Mouse (Mus musculus): ENCODE results near the gene Gm340. TPM values are rescaled to one million over a fixed set of nuclear protein-coding genes. Genes with fewer than 3 reads are reported as not detected.

Gene Gm340
- polyA plus RNA-seq, 1 experiment = 0.09 TPM

DNA sequence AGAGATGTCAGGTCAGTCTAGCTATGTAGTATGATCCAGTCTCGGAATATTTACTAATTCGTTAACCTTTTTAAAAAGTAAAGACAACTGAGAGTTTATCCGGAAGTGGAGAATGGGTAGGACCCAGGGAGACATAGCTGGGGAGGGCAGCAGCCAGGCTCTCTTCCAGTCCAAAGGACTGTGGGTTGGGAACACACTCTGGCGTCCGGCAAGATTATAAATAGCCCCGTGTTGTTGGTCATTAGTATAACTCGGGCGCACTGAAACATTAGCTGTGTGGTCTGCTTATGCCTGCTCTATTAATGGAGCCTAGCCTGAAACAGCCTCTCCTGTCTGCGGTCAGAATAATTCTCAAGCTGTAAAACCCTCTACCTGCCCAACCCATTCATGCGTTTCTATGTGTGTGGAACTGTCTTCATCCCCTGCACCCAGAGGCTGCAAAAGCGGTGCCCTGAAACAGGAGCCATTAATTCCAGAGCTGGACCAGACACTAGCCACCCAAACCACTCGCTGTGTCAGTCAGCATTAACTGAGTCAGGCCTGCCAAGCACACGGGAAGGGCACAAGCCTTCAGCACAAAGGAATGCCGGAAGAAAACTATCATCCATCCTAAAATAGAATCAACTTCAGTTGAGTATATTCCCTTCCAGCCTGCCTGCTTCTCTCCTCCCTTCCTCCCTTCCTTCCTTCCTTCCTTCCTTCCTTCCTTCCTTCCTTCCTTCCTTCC lies 38.4 kb downstream of the Gm340 start:
- Histone ChIP-seq H3K9me3 (ENCODE audit: control insufficient read depth, low read length) (no peaks in the 10 kb centered on the region), H3K4me3 (replicated peaks) (no peak overlapping the region), H3K27me3 (ENCODE audit: control insufficient read depth) (no peaks in the 10 kb centered on the region), H3K4me1 (ENCODE audit: control insufficient read depth) (no peaks in the 10 kb centered on the region), H3K36me3 (ENCODE audit: control insufficient read depth) (no peaks in the 10 kb centered on the region)
- TF ChIP-seq TAL1 (IDR thresholded peaks at IDR 0.05; ENCODE audit: low read length) (no peak), GATA1 (IDR thresholded peaks at IDR 0.05; ENCODE audit: low read length) (no peak)

DNA sequence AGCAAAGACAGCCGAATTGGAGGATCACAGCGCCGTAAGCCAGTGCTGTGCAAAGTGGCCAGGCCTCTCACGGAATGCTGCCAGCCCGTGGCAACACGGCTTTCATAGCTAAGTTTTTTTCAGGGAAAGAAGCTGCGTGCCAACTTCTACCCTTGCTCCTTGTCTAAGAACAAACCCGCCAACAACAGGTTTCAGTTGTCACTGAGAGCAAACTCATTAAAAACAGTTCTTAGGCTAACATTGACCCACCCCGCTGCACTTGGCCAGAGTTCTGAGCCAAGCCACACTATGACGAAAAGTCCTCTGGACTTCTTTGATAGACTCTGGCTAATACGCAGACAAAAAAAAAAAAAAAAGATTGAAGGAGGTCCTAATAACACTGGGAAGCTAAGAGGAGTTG lies 46.8 kb downstream of the Gm340 start:
- Histone ChIP-seq H3K4me1 (ENCODE audit: control insufficient read depth) (no peaks in the 10 kb centered on the region; the same call in 1 of the 2 replicates), H3K9me3 (ENCODE audit: control insufficient read depth, low read length) (no peaks in the 10 kb centered on the region), H3K4me3 (replicated peaks) (no peak overlapping the region), H3K36me3 (ENCODE audit: control insufficient read depth) (no peaks in the 10 kb centered on the region), H3K27me3 (ENCODE audit: control insufficient read depth) (no peaks in the 10 kb centered on the region)
- TF ChIP-seq TAL1 (IDR thresholded peaks at IDR 0.05; ENCODE audit: low read length) (no peak), GATA1 (IDR thresholded peaks at IDR 0.05; ENCODE audit: low read length) (no peak)

DNA sequence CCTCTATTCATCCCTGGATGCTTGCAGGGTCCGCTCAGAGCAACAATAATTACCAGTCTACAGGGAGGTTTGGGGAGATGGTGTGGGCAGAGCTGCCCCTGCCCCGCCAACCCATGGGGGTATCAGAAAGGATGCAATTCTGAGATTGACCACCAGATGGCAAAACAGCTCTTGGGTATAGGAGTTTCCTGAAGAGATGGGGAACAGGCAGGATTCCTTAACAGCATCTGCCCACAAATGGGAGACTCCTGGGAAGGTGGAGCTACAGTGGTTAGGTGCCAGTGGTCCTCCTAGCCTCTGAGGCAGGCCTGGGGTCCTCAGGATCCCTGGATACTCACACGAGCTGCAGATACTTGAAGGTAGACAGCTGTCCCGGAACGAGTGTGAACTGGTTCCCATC lies 47.4 kb downstream of the Gm340 start:
- TF ChIP-seq GATA1 (IDR thresholded peaks at IDR 0.05; ENCODE audit: low read length) (no peak), TAL1 (IDR thresholded peaks at IDR 0.05; ENCODE audit: low read length) (no peak)
- no peaks in the 10 kb centered on the region for H3K36me3 ChIP-seq (ENCODE audit: control insufficient read depth)
- no peaks in the 10 kb centered on the region; the same call in 1 of the 2 replicates for H3K4me1 ChIP-seq (ENCODE audit: control insufficient read depth)
- H3K9me3 ChIP-seq (ENCODE audit: control insufficient read depth, low read length) = no peaks in the 10 kb centered on the region
- no peaks in the 10 kb centered on the region for H3K27me3 ChIP-seq (ENCODE audit: control insufficient read depth)
- H3K4me3 ChIP-seq (replicated peaks) = no peak overlapping the region

DNA sequence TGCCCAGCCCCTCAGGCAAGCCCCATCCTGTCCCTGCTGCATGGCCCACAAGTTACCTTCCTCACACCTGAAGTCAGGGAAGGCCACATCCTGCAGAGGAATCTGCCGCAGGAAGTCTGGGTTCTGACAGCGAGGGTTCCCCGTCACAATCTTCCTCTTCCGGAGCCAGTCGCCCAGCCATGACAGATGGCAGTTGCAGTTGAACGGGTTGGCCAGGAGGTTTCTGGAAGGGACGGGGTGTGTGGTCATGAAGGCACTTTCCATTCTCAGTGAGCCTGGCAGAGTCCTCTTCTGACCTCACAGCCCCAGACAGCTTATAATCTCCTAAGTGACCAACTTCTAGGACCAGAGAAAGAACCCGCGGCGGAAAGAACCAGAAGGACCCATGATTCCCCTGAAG lies 51.9 kb downstream of the Gm340 start:
- Histone ChIP-seq H3K4me1 (ENCODE audit: control insufficient read depth) (no peaks in the 10 kb centered on the region; the same call in 1 of the 2 replicates), H3K27me3 (ENCODE audit: control insufficient read depth) (no peaks in the 10 kb centered on the region), H3K36me3 (ENCODE audit: control insufficient read depth) (no peaks in the 10 kb centered on the region), H3K9me3 (ENCODE audit: control insufficient read depth, low read length) (no peaks in the 10 kb centered on the region), H3K4me3 (replicated peaks) (no peak overlapping the region)
- TF ChIP-seq GATA1 (IDR thresholded peaks at IDR 0.05; ENCODE audit: low read length) = no peak
- TF ChIP-seq TAL1 (IDR thresholded peaks at IDR 0.05; ENCODE audit: low read length) = no peak

- no peak overlapping the region for H3K4me3 ChIP-seq (replicated peaks)
- no peak for TF ChIP-seq TAL1 (IDR thresholded peaks at IDR 0.05; ENCODE audit: low read length)
- TF ChIP-seq GATA1 (IDR thresholded peaks at IDR 0.05; ENCODE audit: low read length) = no peak
- no peaks in the 10 kb centered on the region for H3K9me3 ChIP-seq (ENCODE audit: control insufficient read depth, low read length)
- no peaks in the 10 kb centered on the region for H3K4me1 ChIP-seq (ENCODE audit: control insufficient read depth)
- no peaks in the 10 kb centered on the region for H3K36me3 ChIP-seq (ENCODE audit: control insufficient read depth)
- H3K27me3 ChIP-seq (ENCODE audit: control insufficient read depth) = no peaks in the 10 kb centered on the region
These were observed 52.8 kb downstream of the Gm340 start for GRCm38 (mm10) chr19:41634999-41635398.

Other genes with a start within 250 kb of the Gm340 start
- gene Pik3ap1, start 197.3 kb upstream of the Gm340 start, polyA plus RNA-seq (2012) = 0.05 and 0.06 TPM in 2 replicates
- 0.16 and 0.24 TPM in 2 replicates for gene Lcor, start 99.7 kb upstream of the Gm340 start, polyA plus RNA-seq (2012)
- 0.06 and 0.12 TPM in 2 replicates for gene Slit1, start 161.3 kb downstream of the Gm340 start, polyA plus RNA-seq (2012)
- gene Arhgap19, start 219.7 kb downstream of the Gm340 start, polyA plus RNA-seq (2012) = 0.49 and 0.65 TPM in 2 replicates
- 2.3 and 2.8 TPM in 2 replicates for gene Frat1, start 247.6 kb downstream of the Gm340 start, polyA plus RNA-seq (2012)